Mouse (Mus musculus): ENCODE data around the gene Ppp1r11. TPM values are rescaled to one million over a fixed set of nuclear protein-coding genes. Genes with fewer than 3 reads are reported as not detected.
A peak's percentile ranks its signal among the peaks of the same experiment; 100 is the strongest.

Gene Ppp1r11
- total RNA-seq, 2 experiments from 2014 or later, result 66.6 to 72.8 TPM

DNA sequence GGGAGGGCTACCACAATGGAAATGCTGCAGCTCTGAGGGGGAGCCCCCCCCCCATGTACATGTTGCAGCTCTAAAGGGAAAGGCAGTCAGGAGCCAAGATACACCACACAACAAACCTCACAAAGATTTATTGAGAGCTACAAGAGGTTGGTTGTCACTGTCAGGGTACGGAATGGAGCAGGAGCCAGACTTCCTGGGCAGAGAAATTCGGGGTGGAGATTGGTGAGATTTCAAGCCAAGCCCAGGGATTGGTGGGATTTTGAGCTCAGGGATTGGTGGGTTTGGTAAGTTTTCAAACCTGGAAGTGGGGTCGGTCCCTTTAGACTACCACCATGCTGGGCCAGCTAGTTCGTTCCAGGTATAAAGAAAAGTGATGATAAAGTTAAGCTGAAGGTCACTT is 28.1 kb downstream of the Ppp1r11 start:
- no peak for DNase-seq (ENCODE audit: low spot score in 2 of 2)

GRCm38 (mm10) chr17:36922715-36923114 is 28.8 kb downstream of the Ppp1r11 start:
- no peak for DNase-seq (ENCODE audit: low spot score in 2 of 2)

- DNase-seq (ENCODE audit: low spot score in 2 of 2), result no peak
Measured at GRCm38 (mm10) chr17:36920239-36920638, 31.3 kb downstream of the Ppp1r11 start.

DNA sequence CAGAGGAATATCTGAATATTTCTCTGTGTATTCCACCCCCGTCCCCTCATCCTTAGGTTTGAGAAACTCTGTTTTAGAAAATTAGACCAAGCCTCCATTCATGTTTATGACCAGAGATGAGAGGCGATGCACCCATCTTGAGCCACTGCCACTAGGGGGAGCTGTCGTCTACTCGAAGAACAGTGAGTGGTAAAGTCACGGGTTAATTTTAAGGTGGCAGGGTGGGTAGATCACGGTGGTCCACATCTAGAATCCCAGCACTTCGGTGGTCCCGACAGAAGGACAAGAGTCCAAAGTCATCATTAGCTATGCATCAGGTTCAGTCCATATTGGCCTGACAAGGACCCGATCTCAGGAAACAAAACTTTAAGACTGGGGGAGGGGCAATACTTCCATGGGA is 36.5 kb downstream of the Ppp1r11 start:
- DNase-seq (ENCODE audit: low spot score in 2 of 2), result peak in 1 of 2 experiments; percentile 53

GRCm38 (mm10) chr17:36914108-36914507 is 37.4 kb downstream of the Ppp1r11 start:
- DNase-seq (ENCODE audit: low spot score in 2 of 2), result peak; percentile 30 to 76

DNA sequence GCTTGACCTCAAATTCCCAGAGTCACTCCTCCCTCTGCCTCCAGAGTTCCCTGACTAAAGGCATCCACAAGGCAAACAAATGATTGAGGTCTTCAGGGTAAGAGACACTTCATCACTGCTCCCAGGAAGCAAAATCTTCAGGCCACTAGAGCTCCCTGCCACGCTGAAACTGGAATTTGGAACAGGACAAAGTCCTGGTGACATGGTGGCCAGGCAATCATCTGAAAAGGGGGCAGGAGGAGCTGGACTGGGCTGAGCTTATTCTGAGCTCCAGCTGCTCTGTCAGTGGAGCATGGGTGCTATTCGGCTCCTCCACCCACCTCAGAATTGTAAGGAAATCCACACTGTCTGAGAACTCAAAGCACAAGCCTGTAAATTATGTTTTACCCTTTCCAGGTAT is 39.5 kb downstream of the Ppp1r11 start:
- DNase-seq (ENCODE audit: low spot score in 2 of 2), result no peak

DNA sequence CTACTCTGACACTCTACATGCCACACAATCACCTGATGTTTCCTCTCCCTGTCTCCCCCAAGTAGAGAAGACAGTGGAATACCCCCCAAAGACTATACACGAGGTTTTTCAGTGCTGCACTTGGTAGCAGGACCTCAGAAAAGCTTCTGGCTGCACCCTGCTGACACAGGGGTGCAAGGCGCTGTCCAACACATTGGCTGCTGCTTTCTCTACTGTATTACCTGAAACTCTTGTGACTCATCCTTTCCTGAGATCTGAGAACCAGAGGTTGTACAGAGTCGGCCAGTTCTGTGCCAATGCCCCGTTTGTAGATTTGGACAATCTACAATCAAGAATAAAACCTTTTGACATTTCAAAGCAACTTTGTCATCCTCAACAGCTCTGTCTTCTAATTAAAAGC is 41.7 kb downstream of the Ppp1r11 start:
- no peak for DNase-seq (ENCODE audit: low spot score in 2 of 2)

GRCm38 (mm10) chr17:36908235-36908634 is 43.3 kb downstream of the Ppp1r11 start:
- no peak for DNase-seq (ENCODE audit: low spot score in 2 of 2)

- DNase-seq (ENCODE audit: low spot score in 2 of 2), result no peak
Measured at GRCm38 (mm10) chr17:36903651-36904050, 47.9 kb downstream of the Ppp1r11 start.

GRCm38 (mm10) chr17:36900691-36901090 is 50.9 kb downstream of the Ppp1r11 start:
- no peak for DNase-seq (ENCODE audit: low spot score in 2 of 2)

DNA sequence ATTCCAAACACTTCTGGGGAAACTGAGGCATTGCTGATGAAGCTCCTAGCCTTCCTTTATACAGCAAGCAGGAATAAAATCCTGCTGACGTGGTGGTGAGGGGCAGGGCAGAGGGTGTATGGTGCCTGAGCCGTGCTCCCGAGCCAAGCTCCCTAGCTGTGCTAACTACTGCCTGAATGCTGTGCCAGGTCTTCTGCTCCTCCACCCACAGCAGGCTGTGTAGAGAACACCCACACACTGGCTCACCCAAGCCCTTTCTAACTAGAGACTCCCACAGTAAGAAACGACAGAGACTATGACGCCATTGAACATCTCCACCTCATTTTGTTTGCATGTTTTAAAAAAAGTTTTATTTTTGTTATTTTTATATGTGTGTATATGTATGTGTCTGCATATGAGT is 51.5 kb downstream of the Ppp1r11 start:
- no peak for DNase-seq (ENCODE audit: low spot score in 2 of 2)

DNA sequence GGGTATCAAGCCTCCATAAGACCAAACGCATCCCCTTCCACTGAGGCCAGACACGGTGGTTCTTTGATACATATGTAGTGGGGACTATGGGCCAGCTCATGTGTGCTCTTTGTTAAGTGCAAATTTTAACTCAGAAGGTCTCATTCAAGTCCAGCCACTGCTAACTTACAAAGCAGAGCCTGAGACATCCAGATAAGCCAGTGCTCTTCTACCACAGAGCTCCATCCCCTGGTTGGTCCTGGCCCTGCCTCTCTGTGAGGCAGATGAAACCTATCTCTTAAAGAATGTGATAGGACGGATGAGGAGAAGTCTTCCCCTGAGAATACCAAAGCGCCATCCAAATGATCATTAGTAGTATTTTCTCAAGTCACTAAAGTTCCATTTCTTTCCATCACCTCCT is 52.2 kb downstream of the Ppp1r11 start:
- DNase-seq (ENCODE audit: low spot score in 2 of 2), result no peak

Other genes with a start within 250 kb of the Ppp1r11 start
- gene H2-M10.5, start 178.8 kb downstream of the Ppp1r11 start, total RNA-seq (2021), result not detected
- not detected for gene H2-M10.6, start 139.6 kb downstream of the Ppp1r11 start, total RNA-seq (2021)
- 10 to 100 TPM; 24.3 to 25.6 TPM for gene Trim26, start 114.6 kb downstream of the Ppp1r11 start, total RNA-seq (2021)
- not detected for gene Trim15, start 84.5 kb downstream of the Ppp1r11 start, total RNA-seq (2021)
- under 1 TPM; 0.20 to 0.80 TPM for gene Trim10, start 82.2 kb downstream of the Ppp1r11 start, total RNA-seq (2021)
- gene Trim40, start 61.6 kb downstream of the Ppp1r11 start, total RNA-seq (2021), result not detected
- gene Trim31, start 53.6 kb downstream of the Ppp1r11 start, total RNA-seq (2021), result not detected
- under 1 TPM in 1 of 2 experiments, not detected in 1; 0.29 TPM for gene Rnf39, start 8.8 kb downstream of the Ppp1r11 start, total RNA-seq (2021)
- gene Znrd1, start 6.8 kb upstream of the Ppp1r11 start, total RNA-seq (2021), result 10 to 100 TPM; 29.2 to 32.9 TPM
- gene Znrd1as, start 6.9 kb upstream of the Ppp1r11 start, total RNA-seq (2021), result 1 to 10 TPM; 7.1 to 9.2 TPM
- not detected for gene 2410137M14Rik, start 29.5 kb upstream of the Ppp1r11 start, total RNA-seq (2021)
- gene H2-M5, start 37.8 kb upstream of the Ppp1r11 start, total RNA-seq (2021), result under 1 TPM; 0.23 to 0.25 TPM
- gene Zfp57, start 49.4 kb upstream of the Ppp1r11 start, total RNA-seq (2021), result 10 to 100 TPM in 1 of 2 experiments, 1 to 10 TPM in 1; 8.7 to 10.1 TPM
- gene Mog, start 71.7 kb upstream of the Ppp1r11 start, total RNA-seq (2021), result not detected
- 10 to 100 TPM; 24.2 to 25.4 TPM for gene Gabbr1, start 94.2 kb upstream of the Ppp1r11 start, total RNA-seq (2021)
- gene Olfr90, start 136.8 kb upstream of the Ppp1r11 start, total RNA-seq (2021), result not detected
- not detected for gene Olfr91, start 146.5 kb upstream of the Ppp1r11 start, total RNA-seq (2021)
- gene Olfr92, start 168.3 kb upstream of the Ppp1r11 start, total RNA-seq (2021), result not detected
- gene Olfr93, start 209.8 kb upstream of the Ppp1r11 start, total RNA-seq (2021), result not detected
- gene Ubd, start 242.2 kb upstream of the Ppp1r11 start, total RNA-seq (2021), result not detected
- not detected for gene Olfr94, start 249.3 kb upstream of the Ppp1r11 start, total RNA-seq (2021)

All from gastrocnemius, postnatal 4 days (tissue).